Mouse (Mus musculus) brain, embryonic 14.5 days (tissue): ENCODE results near the gene Pnkd. TPM values are rescaled to one million over a fixed set of nuclear protein-coding genes. Genes with fewer than 3 reads are reported as not detected.
A peak's percentile ranks its signal among the peaks of the same experiment; 100 is the strongest.

Experiments used
- DNase-seq: peaks from one replicate; pipeline ENCODE4 v3.0.0-alpha.2; 2011; ENCODE audit warnings: low read depth
- CTCF ChIP-seq: fragments of 200-500 bp; IDR thresholded peaks from 2 replicates; pipeline ENCODE4 v1.5.1; 2012; ENCODE audit warnings: inconsistent platforms, mild to moderate bottlenecking, moderate library complexity, borderline replicate concordance; ENCODE audit not compliant: insufficient read depth, insufficient read length; ENCODE audit errors: extremely low read depth
- POLR2A ChIP-seq: fragments of 200-500 bp; IDR thresholded peaks from 2 replicates; pipeline ENCODE4 v1.6.1; 2012; ENCODE audit warnings: mild to moderate bottlenecking, inconsistent platforms, borderline replicate concordance; ENCODE audit not compliant: poor library complexity, insufficient read depth, insufficient read length, severe bottlenecking; ENCODE audit errors: extremely low read depth
- polyA plus RNA-seq: library from polyadenylated mRNA; depleted of rRNA; stranded (reverse); fragments of >200 nt; gene quantifications from 2 replicates; pipeline ENCODE4 v1.2.3, GENCODE M21; 2012

Pnkd gene
- polyA plus RNA-seq, 1 experiment, result 63.2 TPM

- TF ChIP-seq CTCF (no peak), POLR2A (no peak)
- no peak for DNase-seq
Measured at GRCm38 (mm10) chr1:74376396-74376795, 91.7 kb downstream of the Pnkd start.

DNA sequence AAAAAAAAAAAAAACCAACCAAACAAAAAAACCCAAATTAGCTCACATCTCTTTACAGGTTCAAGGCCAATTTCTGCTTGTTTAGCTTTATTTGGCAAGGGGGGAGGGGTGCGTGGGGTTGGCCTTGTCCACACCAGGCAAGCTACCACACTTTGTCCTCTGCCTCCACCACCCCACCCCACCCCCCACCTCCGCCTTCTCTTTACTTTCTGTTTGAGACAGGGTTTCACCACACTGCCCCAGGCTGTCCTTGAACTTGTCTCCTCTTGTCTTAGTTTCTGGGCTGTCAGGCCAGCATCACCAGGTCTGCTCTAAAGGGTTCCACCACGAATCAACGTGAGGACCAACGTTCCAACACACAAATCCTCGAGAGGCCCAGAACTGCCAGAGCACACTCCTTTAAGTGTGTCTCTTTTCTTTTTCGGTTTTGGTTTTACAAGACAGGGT lies 94.4 kb downstream of the Pnkd start:
- TF ChIP-seq CTCF (no peak), POLR2A (no peak)
- no peak for DNase-seq

GRCm38 (mm10) chr1:74380484-74380883 lies 95.8 kb downstream of the Pnkd start:
- DNase-seq, result no peak
- TF ChIP-seq POLR2A, result no peak

GRCm38 (mm10) chr1:74381588-74382021 lies 96.9 kb downstream of the Pnkd start:
- DNase-seq, result no peak
- TF ChIP-seq CTCF (no peak), POLR2A (no peak)

DNA sequence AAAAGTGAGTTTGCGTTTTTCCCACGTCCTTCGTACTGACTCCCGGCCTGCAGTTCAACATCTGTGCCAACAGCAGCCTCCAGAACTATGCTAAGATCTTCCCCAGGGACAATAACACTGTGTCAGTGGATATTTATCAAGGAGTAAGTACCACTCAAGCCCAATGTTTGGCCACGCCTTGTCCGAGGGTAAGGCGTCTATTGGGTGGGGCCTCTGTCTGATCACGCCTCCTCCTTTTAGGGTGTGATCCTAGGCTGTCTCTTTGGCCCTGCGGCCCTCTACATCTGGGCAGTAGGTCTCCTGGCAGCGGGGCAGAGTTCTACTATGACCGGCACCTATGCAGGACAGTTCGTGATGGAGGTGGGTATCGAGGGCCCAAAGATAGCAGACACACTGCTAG lies 98.7 kb downstream of the Pnkd start:
- TF ChIP-seq CTCF (no peak), POLR2A (no peak)
- no peak for DNase-seq

DNA sequence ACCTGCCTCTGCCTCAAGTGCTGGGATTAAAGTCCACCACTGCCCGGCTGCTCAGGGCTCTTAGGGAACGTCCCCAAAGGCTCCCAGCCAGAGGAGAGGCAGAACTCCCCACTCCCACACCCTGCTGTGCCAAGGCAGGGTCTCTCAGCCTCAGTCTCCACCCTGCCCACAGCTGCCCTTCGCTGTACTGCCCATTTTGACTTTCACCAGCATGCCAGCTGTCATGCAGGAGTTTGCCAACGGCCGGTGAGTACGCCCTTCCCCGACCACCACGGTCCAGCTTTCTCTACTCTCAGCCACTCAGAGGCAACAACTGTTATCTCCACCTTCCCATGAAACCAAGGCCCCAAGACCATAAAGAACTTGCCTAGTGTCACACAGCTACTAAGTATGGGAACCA lies 99.8 kb downstream of the Pnkd start:
- DNase-seq, result no peak
- TF ChIP-seq POLR2A (no peak), CTCF (no peak)

DNA sequence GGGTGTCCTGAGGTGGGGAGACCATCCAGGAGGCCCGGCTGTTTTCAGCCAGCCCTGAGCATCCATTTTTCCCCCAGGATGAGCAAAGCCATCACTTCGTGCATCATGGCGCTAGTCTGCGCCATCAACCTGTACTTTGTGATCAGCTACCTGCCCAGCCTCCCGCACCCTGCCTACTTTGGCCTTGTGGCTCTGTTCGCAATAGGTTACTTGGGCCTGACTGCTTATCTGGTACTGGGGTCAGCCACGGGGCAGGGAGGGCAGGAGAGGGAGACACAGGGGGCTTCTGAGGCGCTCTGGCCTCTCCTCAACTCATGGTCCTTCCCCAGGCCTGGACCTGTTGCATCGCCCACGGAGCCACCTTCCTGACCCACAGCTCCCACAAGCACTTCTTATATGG lies 100.3 kb downstream of the Pnkd start:
- no peak for DNase-seq
- TF ChIP-seq POLR2A (no peak), CTCF (no peak)

GRCm38 (mm10) chr1:74385531-74385930 lies 100.8 kb downstream of the Pnkd start:
- no peak for DNase-seq
- TF ChIP-seq CTCF (no peak), POLR2A (no peak)

GRCm38 (mm10) chr1:74386363-74386713 lies 101.6 kb downstream of the Pnkd start:
- TF ChIP-seq CTCF (no peak), POLR2A (no peak)
- DNase-seq, result no peak

- peak; percentile 98 for DNase-seq
- peak; percentile 44; the same call in 1 of the 2 replicates for TF ChIP-seq CTCF
- TF ChIP-seq POLR2A, result no peak
Measured at GRCm38 (mm10) chr1:74386714-74387385, 102.1 kb downstream of the Pnkd start.

- DNase-seq, result no peak
- TF ChIP-seq POLR2A (no peak), CTCF (no peak)
Measured at GRCm38 (mm10) chr1:74387386-74387988, 102.8 kb downstream of the Pnkd start.

DNA sequence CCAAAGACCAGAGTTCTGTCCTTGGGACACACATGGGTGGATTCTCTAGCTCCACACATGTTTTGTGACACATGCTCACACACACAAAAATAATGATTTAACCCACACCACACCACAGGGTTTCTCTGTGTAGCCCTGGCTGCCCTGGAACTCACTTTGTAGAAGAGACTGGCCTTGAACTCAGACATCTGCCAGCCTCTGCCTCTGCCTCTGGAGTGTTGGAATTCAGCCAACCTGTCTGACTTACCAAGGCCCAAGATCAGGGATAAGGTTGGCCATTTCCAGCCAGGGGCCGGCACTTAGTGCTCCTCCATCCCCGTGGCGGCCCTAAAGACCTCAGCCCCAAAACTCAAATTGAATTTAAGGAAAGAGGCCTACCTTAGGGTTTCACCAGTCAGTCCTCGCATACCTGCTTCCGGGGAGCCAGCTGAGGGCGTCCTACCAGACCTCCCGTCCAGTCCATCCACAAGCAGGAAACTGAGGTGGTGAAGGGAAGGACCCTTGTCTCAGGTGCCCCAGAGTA lies 103.7 kb downstream of the Pnkd start:
- no peak for TF ChIP-seq POLR2A
- TF ChIP-seq CTCF, result no peak
- no peak for DNase-seq
